Mouse (Mus musculus) right cerebral cortex, adult 18-20 months (tissue): ENCODE data around the gene Il25.

ENCODE experiments used
- DNase-seq: peaks from one replicate; pipeline ENCODE4 v3.0.0; 2022; ENCODE audit warnings: mixed read lengths

The Il25 gene

GRCm38 (mm10) chr14:54932645-54933150 is at the start of gene Il25:
Il25 (plus strand) TSS chr14:54932695.
- DNase-seq = no peak

DNA sequence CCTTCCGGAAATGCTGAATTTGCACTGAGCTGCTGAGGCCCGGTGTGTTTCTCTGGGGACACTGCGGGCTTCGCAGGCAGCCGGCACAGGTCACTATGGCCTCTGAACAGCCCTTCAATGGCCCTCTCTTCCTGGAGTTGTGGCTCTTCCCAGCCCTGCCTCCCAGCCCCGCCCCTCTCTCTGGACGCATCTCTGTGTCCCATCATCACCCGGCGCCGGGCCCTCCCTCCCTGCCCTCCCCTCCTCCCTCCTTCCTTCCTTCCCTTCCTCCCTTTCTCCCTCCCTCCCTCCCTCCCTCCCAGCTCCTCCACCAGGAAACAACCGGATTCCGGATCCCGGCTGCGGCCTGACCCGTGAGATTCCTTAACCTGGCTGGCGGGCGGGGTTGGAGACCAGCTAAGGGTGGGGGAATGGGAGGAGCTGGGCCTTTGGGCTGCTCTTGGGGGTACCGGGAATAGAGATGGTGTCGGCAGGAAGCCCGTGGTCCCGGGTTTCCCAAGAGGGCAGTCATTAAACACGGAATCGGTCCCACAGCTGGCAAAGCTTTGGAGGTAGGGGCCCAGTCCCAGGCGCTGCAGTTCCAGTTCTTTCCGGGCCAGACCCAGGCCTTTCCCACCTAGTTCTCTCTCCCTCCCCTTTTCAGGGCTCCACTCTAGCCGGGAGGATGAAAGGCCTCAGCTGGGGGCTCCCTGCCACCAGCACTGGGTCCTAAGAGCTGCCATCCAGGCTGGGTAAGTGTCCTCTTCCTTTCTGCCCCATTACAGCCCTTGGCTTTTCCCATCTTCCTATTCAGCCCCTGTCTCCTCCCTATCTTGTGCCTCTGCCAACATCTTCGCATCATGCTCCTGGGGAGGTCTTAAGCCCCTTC is 49.1 kb upstream of the Il25 start, which contains the start of the genes Bcl2l2 and Gm20521:
TSS of gene Bcl2l2 (plus strand) at position 224 of the 868 bp plus-strand sequence.
TSS of gene Gm20521 (plus strand) at position 288 of the 868 bp plus-strand sequence.
- peak; percentile 75 for DNase-seq

GRCm38 (mm10) chr14:54884022-54884712 is 48.3 kb upstream of the Il25 start:
- DNase-seq = no peak

DNA sequence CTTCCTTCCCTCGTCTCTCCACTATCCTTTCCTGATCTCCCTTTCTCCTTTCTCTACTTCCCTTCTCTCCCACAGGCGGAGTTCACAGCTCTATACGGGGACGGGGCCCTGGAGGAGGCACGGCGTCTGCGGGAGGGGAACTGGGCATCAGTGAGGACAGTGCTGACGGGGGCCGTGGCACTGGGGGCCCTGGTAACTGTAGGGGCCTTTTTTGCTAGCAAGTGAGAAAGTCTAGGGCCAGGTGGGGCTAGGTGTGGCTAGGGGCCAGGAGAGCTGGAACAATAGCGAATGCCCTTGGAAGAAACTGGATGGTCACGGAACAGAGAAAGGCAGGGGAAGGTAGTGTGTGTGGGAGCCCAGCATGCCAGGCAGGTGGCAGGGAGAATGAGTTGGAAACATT is 47.2 kb upstream of the Il25 start:
- DNase-seq = no peak

DNA sequence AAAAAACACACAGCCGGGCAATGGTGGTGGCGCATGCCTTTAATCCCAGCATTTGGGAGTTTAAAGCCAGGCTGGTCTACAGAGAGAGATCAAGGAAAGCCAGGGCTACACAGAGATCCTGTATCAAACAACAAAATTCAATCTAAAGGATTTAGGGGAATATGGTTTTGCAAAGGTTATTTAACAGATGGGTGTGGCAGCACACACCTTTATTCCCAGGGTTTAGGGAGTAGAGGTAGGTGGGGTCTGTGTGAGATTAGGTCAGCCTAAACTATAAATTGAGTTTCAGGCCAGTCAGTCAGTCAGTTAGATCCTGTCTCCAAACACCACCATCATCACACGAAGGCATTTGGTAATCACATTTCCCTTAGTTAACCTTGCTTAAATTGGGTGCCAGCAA is 40.3 kb upstream of the Il25 start, which contains the start of gene Pabpn1:
TSS of gene Pabpn1 (plus strand) at position 301 of the 400 bp plus-strand sequence.
- DNase-seq = no peak

- DNase-seq = peak; percentile 99
Observed at GRCm38 (mm10) chr14:54893651-54894181, 38.8 kb upstream of the Il25 start.

DNA sequence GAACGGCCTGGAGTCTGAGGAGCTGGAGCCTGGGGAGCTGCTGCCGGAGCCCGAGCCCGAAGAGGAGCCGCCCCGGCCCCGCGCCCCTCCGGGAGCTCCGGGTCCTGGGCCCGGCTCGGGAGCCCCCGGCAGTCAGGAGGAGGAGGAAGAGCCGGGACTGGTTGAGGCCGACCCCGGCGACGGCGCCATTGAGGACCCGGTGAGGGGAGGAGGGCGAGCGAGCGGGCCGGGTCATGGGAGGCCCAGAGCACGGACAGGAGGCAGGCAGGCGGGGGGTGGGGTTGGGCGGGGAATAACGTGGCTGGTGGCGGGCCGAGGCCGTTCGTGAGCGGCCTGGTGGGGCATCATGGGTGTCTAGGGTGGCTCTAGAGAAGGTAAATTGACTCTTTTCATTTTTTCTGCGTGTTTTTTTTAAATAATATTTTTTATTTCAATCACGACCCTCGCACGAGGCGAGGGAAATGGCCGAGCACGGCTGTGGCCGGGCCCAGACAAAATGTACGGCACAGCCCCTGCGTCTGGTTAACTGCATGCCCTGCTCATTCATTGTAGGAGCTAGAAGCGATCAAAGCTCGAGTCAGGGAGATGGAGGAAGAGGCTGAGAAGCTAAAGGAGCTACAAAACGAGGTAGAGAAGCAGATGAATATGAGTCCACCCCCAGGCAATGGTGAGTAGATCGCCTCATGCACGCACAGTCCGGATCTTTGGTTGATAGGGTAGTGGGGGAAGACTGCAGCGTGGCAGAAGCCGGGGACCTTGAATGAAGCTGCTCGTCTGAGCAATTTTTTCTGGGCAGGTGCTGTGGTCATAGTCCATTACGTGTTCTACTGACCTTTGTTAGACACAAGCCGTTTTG is 38.0 kb upstream of the Il25 start:
- peak; percentile 61 for DNase-seq

DNA sequence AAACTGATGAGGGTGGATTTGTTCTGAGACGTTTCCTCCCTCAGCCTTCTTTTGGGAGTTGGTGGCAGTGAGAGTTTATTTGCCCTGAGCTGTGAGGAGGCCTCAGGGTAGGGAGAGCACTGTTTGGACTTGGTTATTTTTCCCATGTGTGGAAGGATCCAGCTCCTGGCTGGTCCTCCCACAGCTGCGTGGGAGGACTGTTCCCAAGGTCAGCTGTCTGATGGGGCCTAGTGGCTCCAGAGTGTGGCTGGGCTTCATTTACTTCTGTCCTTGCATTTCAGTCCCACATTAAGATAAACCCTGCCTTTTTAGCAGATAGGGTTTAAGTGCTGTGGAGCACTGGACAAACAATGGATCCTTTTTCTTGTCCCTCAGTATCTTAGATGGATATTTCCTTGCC is 35.0 kb upstream of the Il25 start:
- no peak for DNase-seq

GRCm38 (mm10) chr14:54900383-54900782 is 32.1 kb upstream of the Il25 start:
- peak; percentile 79 for DNase-seq

- DNase-seq = no peak
Observed at GRCm38 (mm10) chr14:54903641-54904040, 28.9 kb upstream of the Il25 start.

- no peak for DNase-seq
Observed at GRCm38 (mm10) chr14:54908682-54909081, 23.8 kb upstream of the Il25 start.

DNA sequence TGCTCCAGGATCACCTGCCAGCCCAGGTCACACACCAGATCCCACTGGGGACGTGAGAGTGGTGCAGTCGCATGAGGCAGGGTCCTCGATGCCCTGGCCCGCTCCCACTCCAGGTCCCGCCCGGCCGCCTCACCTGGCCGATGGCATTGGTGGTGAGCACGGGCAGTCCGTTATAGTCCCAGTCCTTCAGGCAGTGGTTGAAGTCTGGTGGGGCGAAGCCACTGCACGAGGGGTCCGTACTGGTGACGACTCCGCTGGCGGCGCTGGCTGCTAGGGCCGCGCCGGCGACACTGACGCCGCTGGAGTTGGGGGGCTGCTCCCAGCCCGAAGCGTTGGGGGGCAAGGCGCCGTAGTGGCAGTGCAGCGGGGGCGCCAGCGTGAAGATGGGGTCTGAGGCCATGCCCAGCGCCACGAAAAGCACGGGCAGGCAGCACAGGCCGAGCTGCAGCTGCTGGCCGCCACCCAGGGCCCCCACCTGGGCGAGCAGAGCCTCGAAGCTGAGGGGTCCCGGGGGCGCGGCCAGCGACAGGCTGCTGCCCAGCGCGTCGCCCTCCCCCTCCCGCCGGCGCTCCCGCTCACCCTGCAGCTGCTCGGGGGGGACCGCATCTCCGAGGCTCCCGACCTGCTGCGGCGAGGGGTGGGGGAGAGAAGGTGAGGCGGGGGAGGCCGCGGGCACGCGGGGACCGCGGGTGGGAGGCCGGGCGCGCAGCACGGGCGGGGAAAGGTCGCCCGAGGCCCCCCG is 20.2 kb upstream of the Il25 start:
- peak; percentile 39 for DNase-seq

DNA sequence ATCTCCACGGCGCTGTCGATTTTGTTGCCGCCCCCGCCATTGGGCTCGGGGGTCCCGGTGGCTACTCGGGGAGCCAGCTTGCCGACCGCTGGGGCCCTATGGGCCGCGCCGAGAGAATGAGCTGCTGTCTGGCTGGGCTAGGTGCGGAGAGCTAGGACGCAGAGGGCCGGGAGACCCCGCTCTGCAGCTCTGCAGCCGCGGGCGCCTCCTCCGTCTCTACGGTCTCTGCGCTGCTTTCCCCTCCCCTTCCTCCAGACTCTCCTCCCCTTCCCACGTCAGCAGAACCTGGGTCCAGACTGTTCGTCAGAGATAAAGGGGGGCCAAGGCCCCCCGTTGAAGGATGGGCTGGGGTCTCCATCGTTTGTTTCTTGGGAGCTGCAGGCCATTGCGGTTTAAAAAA is 19.6 kb upstream of the Il25 start, which contains the start of gene Slc22a17:
TSS of gene Slc22a17 (minus strand) at position 247 of the 400 bp plus-strand sequence.
- peak; percentile 83 for DNase-seq

DNA sequence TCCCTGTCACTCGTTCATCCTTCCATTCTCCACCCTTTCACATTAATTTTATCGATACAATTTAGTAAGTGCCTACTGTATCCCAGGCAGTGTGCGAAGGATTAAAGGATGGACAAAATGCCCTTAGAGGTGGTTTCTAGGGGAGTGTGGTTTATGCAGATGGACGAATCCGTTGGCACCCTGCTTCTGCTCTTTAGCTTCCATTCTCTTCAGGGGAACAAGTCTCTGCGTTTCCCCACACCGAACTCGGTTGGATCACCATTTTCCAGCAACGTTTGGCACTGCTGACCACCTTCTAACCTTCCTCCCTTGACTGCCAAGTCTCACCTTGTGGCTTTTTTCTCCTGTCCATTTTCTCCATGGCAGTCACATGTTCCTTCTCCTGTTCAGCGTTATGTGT is 19.2 kb upstream of the Il25 start:
- no peak for DNase-seq

- DNase-seq = no peak
Observed at GRCm38 (mm10) chr14:54920076-54920685, 12.3 kb upstream of the Il25 start.

DNA sequence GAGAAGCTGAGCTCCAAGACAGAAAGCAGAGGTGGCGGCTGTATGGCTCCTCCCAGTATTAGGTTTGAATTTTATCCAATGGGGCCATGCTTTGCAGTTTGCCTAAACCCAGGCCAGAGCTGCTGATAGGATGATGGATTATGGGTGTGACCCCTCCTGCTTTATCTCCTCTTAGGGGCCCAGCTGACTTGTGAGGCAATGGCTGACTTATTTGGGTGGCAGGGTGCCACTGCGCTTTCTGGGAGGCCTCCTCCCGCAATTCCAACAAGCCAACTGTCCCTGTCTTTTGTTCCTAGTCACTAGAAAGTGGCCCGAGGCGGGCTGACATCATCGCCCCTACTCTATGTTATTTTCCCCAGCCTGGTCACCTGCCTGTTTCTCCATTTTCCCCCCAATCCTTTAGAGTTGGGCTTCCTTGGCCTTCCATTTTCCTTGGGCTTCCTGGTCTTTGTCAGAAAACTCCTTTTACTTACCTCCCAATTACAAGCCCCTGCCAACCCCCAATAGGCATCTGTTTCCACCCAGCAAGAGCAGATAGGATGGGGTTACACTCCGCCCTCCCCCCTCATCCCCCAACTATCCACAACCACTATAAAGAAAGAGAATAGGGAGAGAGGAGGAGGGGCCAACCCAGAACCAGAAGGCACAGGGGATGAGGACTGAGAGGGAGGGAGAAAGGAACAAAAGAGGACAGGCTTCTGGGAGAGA is 7.7 kb upstream of the Il25 start:
- DNase-seq = no peak

- peak; percentile 46 for DNase-seq
Observed at GRCm38 (mm10) chr14:54925349-54926342, 6.8 kb upstream of the Il25 start, which contains the start of gene Efs. Efs (minus strand) TSS chr14:54926126.

DNA sequence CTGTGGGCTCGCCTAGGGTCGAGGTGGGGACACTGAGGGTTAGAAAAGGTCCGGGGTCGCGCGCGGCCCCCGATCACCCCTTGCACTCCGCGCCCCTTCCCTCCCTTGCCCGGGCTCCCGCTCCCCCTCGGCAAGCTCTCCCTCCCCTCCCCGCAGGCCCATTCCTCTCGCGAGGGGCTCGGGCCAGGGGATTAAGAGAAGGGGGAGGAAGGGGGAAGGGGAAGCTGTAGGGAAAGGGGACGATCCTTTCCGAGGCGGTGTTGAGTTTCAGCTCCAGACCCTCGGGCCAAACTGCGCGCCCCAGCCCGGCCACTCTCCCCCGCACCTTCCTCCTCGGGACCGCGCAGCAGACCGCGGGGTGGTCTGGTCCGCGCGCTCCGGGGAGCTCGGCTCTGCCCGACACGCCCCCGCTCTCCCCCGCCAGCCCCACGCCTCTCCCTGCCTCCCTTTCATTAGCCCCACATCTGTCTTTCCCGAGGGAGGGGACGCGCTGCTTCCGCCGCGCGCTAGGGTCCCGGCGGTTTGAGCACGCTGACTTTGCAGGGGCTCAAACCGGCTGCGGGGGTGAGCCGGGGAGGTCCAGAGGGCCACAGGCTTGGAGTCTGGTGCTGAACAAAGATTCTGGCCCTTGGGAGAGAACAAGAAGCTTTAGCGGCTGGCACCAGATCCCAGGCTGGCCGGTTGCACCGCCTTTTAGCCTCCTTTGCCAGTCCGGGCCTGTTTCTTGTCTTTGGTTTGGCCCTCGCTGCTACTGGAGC is 5.9 kb upstream of the Il25 start:
- peak; percentile 30 for DNase-seq
